Mouse (Mus musculus): ENCODE results near the gene Ppp4c.

The Ppp4c gene

DNA sequence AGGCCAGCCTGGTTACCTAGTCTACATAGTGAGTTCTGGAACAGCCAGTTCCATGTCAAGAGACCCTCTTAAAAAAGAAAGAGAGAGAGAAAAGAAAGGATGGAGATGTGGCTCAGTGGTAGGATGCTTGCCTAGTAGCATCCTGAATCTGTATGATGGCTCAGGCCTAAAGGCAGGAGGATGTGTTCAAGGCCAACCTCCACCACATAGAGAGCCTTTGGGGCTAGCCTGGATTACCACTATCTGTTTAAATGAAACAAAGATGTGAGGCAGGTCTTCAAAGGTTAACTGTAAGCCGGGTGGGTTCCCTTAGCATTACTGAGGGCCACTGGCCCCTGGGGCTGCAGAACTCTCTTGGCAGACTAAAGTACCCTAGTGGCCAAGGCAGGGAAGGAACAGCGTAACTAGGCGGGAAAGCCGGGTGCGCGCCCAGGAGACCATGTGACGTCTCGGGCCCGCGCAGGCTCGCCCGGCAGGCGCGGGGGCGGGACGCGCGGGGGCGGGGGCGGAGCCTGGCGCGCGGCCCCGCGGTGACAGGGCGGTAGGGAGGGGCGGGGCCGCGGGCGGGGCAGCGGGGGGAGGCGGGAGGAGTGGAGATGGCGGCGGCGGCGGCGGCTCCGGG lies 33.1 kb downstream of the Ppp4c start, which contains the start of gene Mapk3:
Mapk3 (plus strand) TSS at position 552 of the 622 bp plus-strand sequence.
- peak; percentile 96 for DNase-seq (ENCODE audit: low read depth, low spot score)

DNA sequence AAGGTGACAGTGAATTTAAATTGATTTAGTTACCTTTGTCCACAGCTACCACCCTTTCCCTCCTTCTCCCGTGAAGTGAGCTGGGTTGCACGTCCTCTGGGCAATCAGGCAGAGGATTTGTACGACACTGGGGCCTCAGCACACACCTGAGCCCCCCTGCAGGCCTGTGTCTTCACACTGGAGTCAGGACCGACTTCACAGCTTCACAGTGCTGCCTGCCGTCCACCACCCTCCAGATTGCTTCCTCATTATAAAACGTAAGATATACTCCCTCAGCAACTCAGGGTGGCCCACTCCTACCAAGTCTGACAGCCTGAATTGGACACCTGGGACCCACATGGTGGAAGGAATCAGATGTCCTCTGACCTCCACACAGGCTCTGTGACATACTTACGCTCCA lies 33.8 kb downstream of the Ppp4c start:
- DNase-seq (ENCODE audit: low read depth, low spot score): peak; percentile 8

DNA sequence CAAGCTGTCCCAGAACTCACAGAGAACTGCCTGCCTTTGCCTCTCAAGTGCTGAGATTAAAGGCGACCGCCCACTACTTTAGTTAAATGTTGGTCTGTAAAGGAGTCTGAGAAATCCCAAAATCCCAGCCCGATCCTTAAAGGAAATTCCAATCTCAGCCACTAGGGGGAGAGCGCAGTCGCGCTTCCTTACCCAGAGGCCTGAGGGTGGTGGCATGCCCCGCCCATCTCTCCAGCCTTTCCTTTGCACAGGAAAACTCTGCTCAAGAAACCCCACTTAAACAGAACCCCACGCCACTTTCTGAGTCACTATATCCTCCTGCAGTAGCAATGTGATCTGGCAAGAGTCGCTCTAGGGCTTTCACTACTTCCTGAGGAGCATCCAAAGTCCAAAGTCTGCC lies 37.4 kb downstream of the Ppp4c start:
- peak; percentile 81 for DNase-seq (ENCODE audit: low read depth, low spot score)

DNA sequence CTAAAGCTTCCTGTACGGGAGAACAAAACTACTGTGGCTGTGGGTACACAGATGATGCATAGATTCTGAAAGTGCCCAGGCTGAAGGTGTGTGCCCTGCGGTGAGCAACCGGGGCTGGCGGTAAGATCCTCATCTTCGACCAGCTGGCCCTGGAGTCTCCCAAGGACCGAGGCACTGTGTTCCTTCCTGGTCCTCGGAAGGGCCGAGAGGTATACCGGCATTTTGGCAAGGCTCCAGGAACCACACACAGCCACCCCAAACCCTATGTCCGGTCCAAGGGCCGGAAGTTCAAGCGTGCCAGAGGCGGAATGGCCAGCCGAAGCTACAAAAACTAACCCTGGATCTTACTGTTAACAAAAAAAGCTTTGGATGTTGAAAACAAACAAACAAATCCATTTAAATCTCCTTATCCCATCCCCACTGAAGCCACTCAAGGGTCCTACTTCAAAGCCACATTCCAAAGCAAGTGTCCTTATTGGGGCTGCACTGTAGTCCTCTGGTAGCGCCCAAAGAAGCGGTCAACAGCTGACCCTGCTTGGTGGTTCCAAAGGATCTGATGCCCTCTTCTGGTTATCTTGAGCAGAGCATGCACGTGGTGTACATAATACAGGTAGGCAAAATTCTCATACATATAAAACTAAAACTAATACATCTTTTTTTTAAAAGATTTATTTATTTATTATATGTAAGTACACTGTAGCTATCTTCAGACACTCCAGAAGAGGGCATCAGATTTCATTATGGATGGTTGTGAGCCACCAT lies 42.5 kb downstream of the Ppp4c start:
- no peak for DNase-seq (ENCODE audit: low read depth, low spot score)

DNA sequence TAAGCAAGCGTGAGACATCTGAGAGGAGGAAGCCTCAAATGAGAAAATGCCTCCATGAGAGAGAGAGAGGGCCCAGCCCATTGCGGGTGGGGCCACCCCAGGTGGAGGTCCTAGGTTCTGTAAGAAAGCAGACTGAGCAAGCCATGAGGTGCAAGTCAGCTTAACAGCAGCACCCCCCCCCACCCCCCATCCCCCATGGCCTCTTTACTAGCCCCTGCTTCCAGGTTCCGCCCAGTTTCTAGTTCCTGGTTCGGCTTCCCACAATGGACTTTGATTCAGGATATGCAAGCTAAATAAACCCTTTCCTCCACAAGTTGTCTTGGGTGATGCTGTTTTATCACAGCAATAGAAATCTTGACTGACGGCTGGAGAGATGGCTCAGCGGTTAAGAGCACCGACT lies 43.5 kb downstream of the Ppp4c start:
- DNase-seq (ENCODE audit: low read depth, low spot score): no peak

DNA sequence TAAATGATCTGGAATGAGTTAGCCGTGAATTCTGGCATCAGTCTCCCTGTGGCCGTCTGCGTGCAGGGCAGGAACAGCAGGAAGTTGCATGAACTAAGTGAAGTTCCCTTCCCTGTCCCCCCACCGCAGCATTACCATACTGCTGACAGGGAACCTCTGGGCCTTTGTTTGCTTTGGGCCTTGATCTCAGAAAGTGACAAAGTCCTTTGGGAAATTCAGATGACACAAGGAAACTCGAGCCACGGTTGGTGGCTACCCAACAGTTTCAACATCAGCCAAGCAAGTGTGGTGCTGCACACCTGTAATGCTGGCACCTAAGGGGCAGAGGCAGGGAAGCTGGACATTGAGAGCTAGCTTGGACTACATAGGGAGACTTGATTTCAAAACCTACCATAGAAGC lies 45.5 kb downstream of the Ppp4c start:
- DNase-seq (ENCODE audit: low read depth, low spot score): no peak

DNA sequence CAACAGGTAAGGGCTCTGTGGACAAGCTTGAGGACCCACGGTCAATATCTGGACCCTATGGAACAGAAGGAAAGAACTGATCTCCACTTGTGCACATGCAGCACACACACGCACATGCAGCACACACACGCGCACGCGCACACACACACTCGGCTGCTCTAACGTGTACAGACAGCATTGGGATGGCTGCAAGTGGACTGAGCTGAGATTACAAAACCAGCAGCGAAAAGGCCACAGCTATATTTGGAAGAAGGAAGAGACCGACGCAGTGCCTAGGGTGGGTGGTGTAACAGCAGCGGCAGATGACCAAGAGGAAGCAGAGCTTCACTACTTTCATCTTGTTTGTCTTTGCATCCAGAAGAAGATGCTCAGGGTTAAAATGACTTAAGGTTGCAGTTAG lies 46.2 kb downstream of the Ppp4c start:
- DNase-seq (ENCODE audit: low read depth, low spot score): no peak

DNA sequence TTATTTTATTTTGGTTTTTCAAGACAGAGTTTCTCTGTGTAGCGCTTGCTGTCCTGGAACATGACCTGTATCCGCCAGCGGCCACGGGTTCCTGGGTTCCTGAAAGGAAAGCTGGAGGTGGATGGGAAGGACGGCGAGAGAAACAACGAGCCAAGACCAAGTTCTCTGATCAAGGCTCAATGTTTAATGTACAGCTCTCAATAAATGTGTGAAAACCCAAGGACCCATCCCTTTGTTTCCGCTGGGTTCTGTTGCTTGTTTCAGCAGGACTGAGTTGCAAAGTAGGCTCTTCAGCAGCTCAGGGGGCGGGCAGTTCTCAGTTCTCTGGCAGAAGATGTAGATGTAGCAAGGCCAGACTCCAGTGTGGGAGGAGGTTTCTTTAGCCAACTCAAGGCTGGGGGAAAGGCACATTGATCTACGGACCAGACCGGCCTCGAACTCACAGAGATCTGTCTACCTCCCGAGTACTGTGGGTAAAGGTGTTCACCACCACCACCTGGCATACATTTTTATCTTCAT lies 50.3 kb downstream of the Ppp4c start:
- DNase-seq (ENCODE audit: low read depth, low spot score): no peak

DNA sequence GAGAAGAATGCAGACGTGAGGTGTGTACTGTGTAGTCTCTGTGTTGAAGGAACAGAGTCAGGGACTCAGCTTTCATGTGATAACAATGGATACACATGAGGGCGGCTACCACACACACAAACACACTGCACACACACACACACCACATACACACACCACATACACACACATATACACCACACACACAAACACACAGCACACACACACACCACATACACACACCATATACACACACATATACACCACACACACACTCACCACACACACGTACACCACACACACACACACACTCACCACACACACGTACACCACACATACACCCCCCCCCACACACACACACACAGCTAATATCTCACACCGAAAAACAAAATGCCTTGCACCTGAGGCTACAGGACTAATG lies 50.8 kb downstream of the Ppp4c start:
- DNase-seq (ENCODE audit: low read depth, low spot score): no peak

DNA sequence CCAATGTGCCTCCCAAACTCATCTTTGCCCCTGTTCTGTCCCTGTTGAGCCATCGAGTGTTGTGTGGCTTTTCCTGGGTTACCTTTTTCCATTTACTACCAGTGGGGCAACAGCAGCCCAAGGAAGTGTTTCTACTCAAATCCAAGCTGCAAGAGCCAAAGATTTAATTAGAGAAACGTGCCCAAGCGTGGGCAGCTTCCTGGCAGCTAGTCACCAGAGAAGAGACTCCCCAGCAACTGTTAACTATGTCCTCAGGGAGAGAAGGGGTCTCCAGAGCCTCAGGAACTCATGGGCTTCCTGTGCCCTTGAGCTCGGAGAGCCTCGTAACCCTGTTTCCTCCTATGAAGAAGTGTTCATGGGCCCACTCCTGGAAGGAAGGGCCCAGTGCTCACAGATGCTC lies 51.3 kb downstream of the Ppp4c start:
- no peak for DNase-seq (ENCODE audit: low read depth, low spot score)

DNA sequence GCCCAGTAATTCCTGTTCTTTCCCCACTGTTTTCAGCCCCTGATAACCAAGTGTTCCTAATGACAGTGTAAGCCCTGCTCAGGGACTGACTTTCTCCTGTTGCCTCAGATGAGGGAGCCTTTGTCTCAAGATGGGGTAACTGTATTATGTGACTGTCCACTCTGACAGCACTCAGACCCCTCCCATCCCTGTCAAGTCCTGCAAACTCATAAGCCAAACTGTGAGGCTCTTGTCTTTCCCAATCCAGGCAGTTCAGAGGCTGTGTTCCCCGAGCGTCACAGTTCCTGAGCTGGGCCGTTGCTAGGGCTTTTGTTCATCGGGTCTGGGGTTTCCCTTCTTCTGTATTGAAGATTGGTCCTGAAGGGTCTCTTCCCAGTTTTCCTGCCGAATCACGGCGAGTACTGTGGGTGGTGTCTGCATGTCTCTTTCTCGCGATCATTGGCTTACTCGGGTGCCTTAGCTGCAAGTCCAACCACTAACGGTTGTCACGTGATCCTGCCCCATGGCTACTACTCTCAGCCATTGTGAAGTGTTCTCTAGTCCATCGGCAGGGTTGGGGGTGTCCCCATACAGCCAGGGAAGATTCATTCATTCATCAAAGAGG lies 52.1 kb downstream of the Ppp4c start:
- no peak for DNase-seq (ENCODE audit: low read depth, low spot score)

DNA sequence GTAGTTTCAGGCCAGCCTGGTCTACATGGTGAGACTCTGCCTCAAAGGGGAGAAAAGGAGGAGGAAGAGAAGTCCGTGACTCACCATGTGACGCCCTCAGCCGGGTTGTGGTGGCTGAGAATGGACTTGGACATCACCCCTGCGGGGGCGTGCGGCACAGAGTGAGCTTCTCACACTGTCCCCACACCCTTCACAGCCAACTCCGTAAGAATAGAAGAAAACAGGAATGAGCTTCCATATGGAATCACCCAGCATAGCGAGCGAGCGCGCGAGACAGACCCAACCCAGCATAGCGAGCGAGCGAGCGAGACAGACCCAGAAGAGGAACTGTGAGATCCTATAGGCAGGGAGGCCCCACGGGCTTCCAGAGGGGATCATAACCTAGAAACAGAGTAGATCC lies 52.7 kb downstream of the Ppp4c start:
- no peak for DNase-seq (ENCODE audit: low read depth, low spot score)

DNA sequence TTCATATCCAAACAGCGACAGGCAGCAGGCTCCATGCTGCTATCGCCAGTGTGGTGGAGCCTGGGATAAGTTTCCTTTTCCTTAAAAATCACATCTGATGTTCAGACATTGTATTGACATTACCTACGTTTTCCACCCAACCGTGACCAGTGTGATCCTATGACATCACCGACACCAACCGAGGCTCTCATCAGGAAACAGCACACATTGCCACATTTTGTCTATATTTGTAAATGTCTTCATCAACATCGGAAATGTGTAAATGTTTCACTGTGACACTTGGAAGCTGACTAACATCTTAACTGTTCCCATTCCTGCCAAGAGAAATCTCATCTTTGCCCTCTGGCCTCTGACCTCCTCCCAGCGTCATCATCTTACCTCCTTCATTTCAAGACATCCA lies 56.2 kb downstream of the Ppp4c start:
- DNase-seq (ENCODE audit: low read depth, low spot score): no peak

All from CD4-positive, CD25-positive, alpha-beta regulatory T cell, adult 2 months (primary cell).